Mouse (Mus musculus) heart, adult 2 months (tissue): ENCODE results near the gene Tox2. TPM values are rescaled to one million over a fixed set of nuclear protein-coding genes. Genes with fewer than 3 reads are reported as not detected.

ENCODE experiments used
- DNase-seq, 2 experiments: peaks; one replicate each; pipeline ENCODE4 v3.0.0; 2021
- H3K27ac ChIP-seq: fragments of 200-600 bp; 2 replicates; pipeline ENCODE4 v1.8.1; 2022
- H3K27me3 ChIP-seq: fragments of 200-500 bp; 2 replicates; pipeline ENCODE4 v1.6.1; 2012; ENCODE audit warnings: mild to moderate bottlenecking, low read length, inconsistent platforms, mixed read lengths; ENCODE audit not compliant: control insufficient read depth, insufficient read depth
- H3K36me3 ChIP-seq: fragments of 200-500 bp; 2 replicates; pipeline ENCODE4 v1.6.1; 2012; ENCODE audit warnings: low read length, inconsistent platforms; ENCODE audit not compliant: control insufficient read depth, insufficient read depth
- H3K4me1 ChIP-seq: fragments of 200-500 bp; 2 replicates; pipeline ENCODE4 v1.6.1; 2011; ENCODE audit warnings: low read length; ENCODE audit not compliant: control insufficient read depth, insufficient read depth
- H3K4me3 ChIP-seq: fragments of 200-600 bp; 2 replicates; pipeline ENCODE4 v1.8.1; 2022
- H3K79me2 ChIP-seq: fragments of 200-500 bp; replicated peaks from 2 replicates; pipeline ENCODE4 v1.6.1; 2012; ENCODE audit warnings: mild to moderate bottlenecking, inconsistent platforms, low read length, moderate library complexity, mixed read lengths; ENCODE audit not compliant: control insufficient read depth, insufficient read depth
- H3K9ac ChIP-seq: fragments of 200-500 bp; 2 replicates; pipeline ENCODE4 v1.6.1; 2012; ENCODE audit warnings: low read depth, mild to moderate bottlenecking, control low read depth, inconsistent platforms, low read length, mixed read lengths
- CTCF ChIP-seq: fragments of 200-600 bp; IDR thresholded peaks from 2 replicates; pipeline ENCODE4 v1.8.1; 2022; ENCODE audit warnings: antibody characterized with exemption, mild to moderate bottlenecking, moderate library complexity
- EP300 ChIP-seq: fragments of 200-500 bp; IDR thresholded peaks from 2 replicates; pipeline ENCODE4 v1.6.1; 2011; ENCODE audit warnings: low read depth, low read length, control low read depth; ENCODE audit not compliant: insufficient read depth
- POLR2A ChIP-seq: fragments of 200-500 bp; IDR thresholded peaks from 2 replicates; pipeline ENCODE4 v1.6.1; 2011; ENCODE audit warnings: mild to moderate bottlenecking, low read depth, low read length, control low read depth; ENCODE audit not compliant: insufficient read depth
- WGBS: fragments of 180-500 bp; shearing (Covaris S2); methylation state at CpG from one replicate; pipeline ENCODE4 v1.1.7; 2018; 5-methylcytosine and 5-hydroxymethylcytosine counted together
- intact Hi-C: fragments of 180-260 bp; cut with DNase I; formaldehyde crosslinking; loops from one replicate; pipeline ENCODE4 v1.15.1; 2025
- polyA plus RNA-seq: library from polyadenylated mRNA; depleted of rRNA; stranded (reverse); fragments of >200 nt; gene quantifications from 2 replicates; pipeline ENCODE4 v1.2.3, GENCODE M21; 2012; rRNA removed
- total RNA-seq, 2 experiments: library from RNA; stranded (reverse); gene quantifications; 2 replicates each; pipeline ENCODE4 v1.2.3; 2021

The Tox2 gene
- total and polyA plus RNA-seq, 3 experiments, result 1.1 to 1.7 (median 1.3) TPM

DNA sequence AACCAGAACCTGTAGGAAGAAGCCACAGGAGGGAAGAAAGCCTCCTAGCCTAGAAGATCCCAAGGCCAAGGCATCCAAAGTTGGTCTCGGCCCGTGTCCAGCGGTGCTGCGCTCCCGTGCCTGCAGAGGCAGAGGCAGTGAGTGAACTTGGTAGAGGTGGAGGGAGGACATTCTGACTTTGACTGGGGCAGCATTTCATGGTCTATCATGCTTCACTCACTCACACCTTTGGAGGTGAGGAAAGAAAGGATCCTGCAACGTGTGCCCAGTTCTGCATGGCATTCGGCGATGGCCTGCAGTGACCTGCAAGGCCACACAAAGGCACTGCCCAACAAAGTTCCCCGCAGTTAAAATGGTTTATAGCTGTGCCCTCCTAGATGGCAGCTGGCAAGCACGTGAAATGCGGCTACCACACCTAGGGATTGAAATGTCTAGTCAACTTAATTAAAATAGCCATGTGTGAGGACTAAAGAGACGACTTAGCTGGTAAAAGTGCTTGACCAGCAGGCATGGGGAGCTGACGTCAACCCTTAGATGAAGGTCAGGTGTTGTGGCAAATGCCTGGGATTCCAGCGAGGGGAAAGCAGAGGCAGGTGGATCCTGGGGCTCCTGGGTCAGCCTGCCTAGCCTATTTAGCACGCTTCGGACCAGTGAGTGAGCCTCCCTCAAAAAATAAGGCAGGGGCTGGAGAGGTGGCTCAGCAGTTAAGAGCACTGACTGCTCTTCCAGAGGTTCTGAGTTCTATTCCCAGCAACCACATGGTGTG is 158.1 kb downstream of the Tox2 start:
- peaks cover 20% of the 10 kb centered on the region for H3K4me1 ChIP-seq
- peak overlapping the region; percentile 83 for H3K27ac ChIP-seq
- no peaks in the 10 kb centered on the region for H3K79me2 ChIP-seq
- no peaks in the 10 kb centered on the region; the same call in none of the 2 replicates for H3K36me3 ChIP-seq
- TF ChIP-seq EP300 (peak; percentile 90; the same call in 1 of the 2 replicates), POLR2A (peak; percentile 24; the same call in 1 of the 2 replicates), CTCF (no peak)
- 66% methylated on average over 16 of the region's 16 CpGs for WGBS
- DNase-seq, result peak in 1 of 2 experiments; percentile 72
- H3K4me3 ChIP-seq, result no peak overlapping the region
- intact Hi-C loops, result no loop called here
- H3K27me3 ChIP-seq, result no peaks in the 10 kb centered on the region
- H3K9ac ChIP-seq, result no peak overlapping the region

GRCm38 (mm10) chr2:163362940-163363921 is 160.3 kb downstream of the Tox2 start:
- peak in 1 of 2 experiments; percentile 79 for DNase-seq
- no peak; the same call in 1 of the 2 replicates for TF ChIP-seq POLR2A
- TF ChIP-seq EP300, result peak; percentile 8; the same call in 1 of the 2 replicates
- TF ChIP-seq CTCF, result no peak
- no peak overlapping the region for H3K4me3 ChIP-seq
- intact Hi-C loops, result loop anchor here (2.0 kb wide), 1 partner anchor 16 kb away; no protein-coding TSS in a partner anchor
- peak overlapping the region; percentile 39 for H3K9ac ChIP-seq
- peaks cover 21% of the 10 kb centered on the region for H3K4me1 ChIP-seq
- peak overlapping the region; percentile 83 for H3K27ac ChIP-seq
- H3K36me3 ChIP-seq, result no peaks in the 10 kb centered on the region; the same call in none of the 2 replicates
- 25% methylated on average over 12 of the region's 12 CpGs for WGBS
- no peaks in the 10 kb centered on the region for H3K27me3 ChIP-seq
- H3K79me2 ChIP-seq, result no peaks in the 10 kb centered on the region

DNA sequence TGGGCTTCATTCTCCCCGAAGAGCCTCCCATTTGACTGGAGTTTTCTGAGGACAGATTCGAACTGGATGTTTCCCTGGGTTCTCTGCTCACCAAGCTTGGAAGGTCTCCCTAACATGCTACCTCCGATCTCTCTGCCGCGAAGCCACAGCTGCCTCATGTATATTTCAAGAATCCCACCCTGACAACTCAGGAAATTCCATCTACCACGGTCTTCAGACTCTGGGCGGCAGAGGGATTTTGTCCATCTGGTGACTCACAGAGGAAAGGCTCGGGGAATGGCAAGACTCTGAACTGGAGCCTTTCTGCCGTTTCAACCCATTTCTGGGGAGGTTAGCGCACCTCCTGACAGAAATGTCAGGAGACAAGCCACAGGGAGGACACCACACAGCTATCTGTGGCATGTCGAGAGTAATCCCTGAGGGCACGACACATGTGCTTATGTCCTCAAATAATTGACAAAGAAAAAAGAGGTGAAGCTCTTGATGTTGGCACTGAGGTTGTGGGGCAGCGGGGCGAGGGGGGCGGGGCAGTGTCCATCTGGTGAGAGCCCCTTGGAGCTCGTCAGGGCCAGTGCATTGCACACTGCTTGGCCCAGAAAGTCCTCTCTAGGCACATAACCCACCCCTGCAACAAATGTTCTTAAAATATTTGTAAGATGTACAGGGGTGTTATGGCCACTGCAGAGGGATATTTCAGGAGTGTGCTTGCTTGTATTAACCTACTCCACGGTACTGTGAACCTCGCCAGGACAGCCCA is 162.0 kb downstream of the Tox2 start:
- no peak for DNase-seq
- intact Hi-C loops, result loop anchor here (2.0 kb wide), 1 partner anchor 28 kb away; no protein-coding TSS in a partner anchor
- Histone ChIP-seq H3K4me3 (no peak overlapping the region), H3K36me3 (peaks cover 2% of the 10 kb centered on the region), H3K9ac (peak overlapping the region; percentile 12), H3K27me3 (no peaks in the 10 kb centered on the region), H3K27ac (peak overlapping the region; percentile 83), H3K4me1 (peaks cover 21% of the 10 kb centered on the region), H3K79me2 (no peaks in the 10 kb centered on the region)
- no peak for TF ChIP-seq EP300
- TF ChIP-seq CTCF, result no peak
- TF ChIP-seq POLR2A, result no peak
- WGBS, result 48% methylated on average over 18 of the region's 18 CpGs

DNA sequence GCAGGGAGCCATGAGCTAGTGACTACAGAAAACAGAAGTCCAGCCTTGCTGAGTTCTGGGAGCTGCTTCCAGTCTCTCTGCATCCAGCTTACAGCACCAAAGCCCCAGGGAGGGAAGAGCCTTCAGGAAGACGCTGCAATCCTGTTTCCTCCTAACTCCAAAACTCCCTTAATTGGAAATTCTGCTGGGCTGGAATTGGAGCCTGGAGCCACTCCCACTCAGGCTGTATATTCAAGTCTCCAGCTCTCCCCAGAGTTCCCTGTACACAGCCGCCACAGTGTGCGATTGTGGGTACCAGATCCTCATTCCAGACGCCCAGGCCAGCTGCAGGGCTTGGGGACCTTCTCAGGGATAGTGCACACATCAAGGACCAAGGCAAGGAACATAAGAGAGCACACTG is 167.2 kb downstream of the Tox2 start:
- intact Hi-C loops, result no loop called here
- Histone ChIP-seq H3K4me1 (peaks cover 16% of the 10 kb centered on the region), H3K4me3 (no peak overlapping the region), H3K79me2 (no peaks in the 10 kb centered on the region), H3K36me3 (peaks cover 5% of the 10 kb centered on the region), H3K27me3 (no peaks in the 10 kb centered on the region), H3K27ac (peak overlapping the region; percentile 64), H3K9ac (peak overlapping the region; percentile 34)
- TF ChIP-seq POLR2A (0 out of 2 replicates have a peak, but pooled peaks have one; percentile 27), CTCF (no peak), EP300 (no peak)
- WGBS, result 9% methylated on average over 4 of the region's 4 CpGs
- peak in 1 of 2 experiments; percentile 44 for DNase-seq

GRCm38 (mm10) chr2:163372627-163373026 is 169.7 kb downstream of the Tox2 start:
- H3K9ac ChIP-seq, result no peak overlapping the region
- no peak overlapping the region for H3K4me3 ChIP-seq
- TF ChIP-seq CTCF (no peak), EP300 (no peak), POLR2A (no peak)
- peaks cover 5% of the 10 kb centered on the region for H3K36me3 ChIP-seq
- H3K27me3 ChIP-seq, result no peaks in the 10 kb centered on the region
- WGBS, result 75% methylated on average over 1 of the region's 1 CpGs
- DNase-seq, result no peak
- H3K79me2 ChIP-seq, result no peaks in the 10 kb centered on the region
- H3K4me1 ChIP-seq, result peaks cover 19% of the 10 kb centered on the region
- peak overlapping the region; percentile 34; the same call in 1 of the 2 replicates for H3K27ac ChIP-seq
- intact Hi-C loops, result no loop called here

Other genes with a start within 250 kb of the Tox2 start
- gene Sgk2, start 215.8 kb upstream of the Tox2 start, total RNA-seq, result not detected
- not detected in 2 replicates for gene Sgk2, start 215.8 kb upstream of the Tox2 start, polyA plus RNA-seq
- 10 to 100 TPM; 19.5 to 22.1 TPM for gene Ift52, start 185.8 kb upstream of the Tox2 start, total RNA-seq
- gene Ift52, start 185.8 kb upstream of the Tox2 start, polyA plus RNA-seq, result 16.5 and 22.2 TPM in 2 replicates
- under 1 TPM; 0.16 to 0.41 TPM for gene Mybl2, start 148.4 kb upstream of the Tox2 start, total RNA-seq
- gene Mybl2, start 148.4 kb upstream of the Tox2 start, polyA plus RNA-seq, result 0.18 and 0.56 TPM in 2 replicates
- not detected for gene Gtsf1l, start 115.3 kb upstream of the Tox2 start, total RNA-seq
- 0.68 TPM in 1 of 2 replicates, not detected in the other for gene Gtsf1l, start 115.3 kb upstream of the Tox2 start, polyA plus RNA-seq
- 100 to 1,000 TPM; 389 to 391 TPM for gene Jph2, start 194.9 kb downstream of the Tox2 start, total RNA-seq
- 193 and 253 TPM in 2 replicates for gene Jph2, start 194.9 kb downstream of the Tox2 start, polyA plus RNA-seq
- 10 to 100 TPM; 19.6 to 21.2 TPM for gene Oser1, start 221.6 kb downstream of the Tox2 start, total RNA-seq
- 9.7 and 16.4 TPM in 2 replicates for gene Oser1, start 221.6 kb downstream of the Tox2 start, polyA plus RNA-seq
- not detected for gene Gdap1l1, start 235.4 kb downstream of the Tox2 start, total RNA-seq
- gene Gdap1l1, start 235.4 kb downstream of the Tox2 start, polyA plus RNA-seq, result 0.23 and 0.25 TPM in 2 replicates